Mouse (Mus musculus) telencephalon, adult 2 months (tissue): ENCODE data around the gene Cacna2d2.
"Not testable (repeated sequence)": the region's sequence is repeated elsewhere in the genome, so short reads cannot be mapped to it uniquely, and the experiment has no call there.

Source experiments
- DNase-seq: peaks from one replicate; pipeline ENCODE4 v3.0.0-alpha.2; 2011; ENCODE audit warnings: low read depth, low spot score

The Cacna2d2 gene

DNA sequence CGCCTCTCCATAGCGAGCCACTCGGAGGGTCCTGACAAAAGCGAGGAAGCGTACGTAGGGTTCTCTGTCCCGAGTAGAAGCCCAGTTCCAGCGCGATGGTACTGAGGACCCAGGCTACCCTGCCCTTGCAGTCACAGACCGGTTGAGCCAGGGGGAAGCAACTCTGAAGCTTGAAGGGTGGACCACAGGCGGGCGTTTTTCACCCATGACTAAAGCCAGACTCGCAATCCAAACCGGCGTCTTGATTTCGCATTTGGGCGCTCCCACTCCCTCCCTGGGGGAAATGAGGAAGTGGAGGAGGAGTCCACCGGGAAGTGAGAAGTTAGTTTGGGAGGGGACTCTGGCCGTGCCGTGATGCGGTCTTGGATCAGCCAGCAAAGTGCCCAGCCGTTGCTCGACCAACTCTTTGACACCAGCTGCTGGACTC is 155.6 kb downstream of the Cacna2d2 start:
- DNase-seq, result no peak

DNA sequence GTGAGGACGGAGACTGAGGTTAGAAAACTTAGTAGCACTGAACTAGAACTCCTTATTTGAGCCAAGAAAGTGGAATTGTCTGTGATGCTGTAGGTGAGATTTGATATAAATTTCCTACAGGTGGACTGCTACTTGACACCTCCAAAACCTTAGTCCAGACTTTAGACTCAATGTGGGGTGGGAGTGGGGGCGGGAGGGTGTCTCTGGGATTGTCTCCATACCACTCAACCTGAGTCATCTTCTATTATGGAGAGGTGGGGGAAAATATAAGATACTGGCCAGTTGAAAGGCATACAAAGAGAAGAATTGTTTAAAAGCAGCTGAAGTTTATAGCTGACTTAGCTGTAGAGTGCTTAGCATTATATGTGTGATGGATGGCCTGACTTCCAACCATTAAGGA is 156.3 kb downstream of the Cacna2d2 start:
- no peak for DNase-seq

DNA sequence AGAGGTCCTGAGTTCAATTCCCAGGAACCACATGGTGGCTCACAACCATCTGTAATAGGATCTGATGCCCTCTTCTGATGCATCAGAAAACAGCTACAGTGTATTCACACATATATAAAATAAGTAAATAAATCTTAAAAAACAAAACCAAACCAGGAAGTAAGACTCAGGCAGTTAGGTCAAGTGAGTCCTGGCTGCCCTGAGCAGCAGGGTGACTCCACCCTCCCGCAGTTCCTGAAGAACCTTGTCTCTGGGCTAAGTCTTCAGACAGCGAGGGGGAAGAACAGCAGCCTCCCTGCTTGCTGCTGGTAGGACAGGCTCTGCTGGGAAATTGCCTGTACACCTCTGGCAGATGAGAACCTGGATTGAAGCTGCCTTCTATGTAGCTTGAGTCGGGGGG is 156.9 kb downstream of the Cacna2d2 start:
- DNase-seq, result no peak

DNA sequence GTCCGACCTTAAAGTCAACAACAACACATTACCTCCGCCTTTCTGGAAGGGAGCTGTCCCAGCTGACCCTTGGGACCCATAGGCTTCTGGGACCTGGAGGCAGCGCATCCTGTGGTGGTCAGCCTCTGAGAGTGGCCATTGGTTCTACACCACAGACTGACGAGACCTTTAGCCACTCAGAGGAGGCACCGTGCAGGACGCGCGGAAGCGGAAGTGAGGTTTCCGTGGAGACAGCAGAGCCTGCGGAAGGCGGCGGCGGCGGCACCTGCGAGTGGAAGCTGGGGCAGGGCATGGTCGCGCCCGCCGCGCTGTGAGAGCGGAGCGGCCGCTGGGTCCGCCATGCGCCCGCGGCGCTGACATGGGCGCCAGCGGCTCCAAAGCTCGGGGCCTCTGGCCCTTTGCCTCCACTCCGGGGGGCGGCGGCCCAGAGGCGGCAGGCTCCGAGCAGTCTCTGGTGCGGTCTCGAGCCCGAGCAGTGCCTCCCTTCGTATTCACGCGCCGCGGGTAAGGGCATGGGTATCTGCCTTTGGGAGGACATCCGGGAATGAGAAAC is 163.7 kb downstream of the Cacna2d2 start, which contains the start of gene Tusc2:
Gene Tusc2 (plus strand): TSS at position 227 of the 553 bp plus-strand sequence.
- peak; percentile 97 for DNase-seq

DNA sequence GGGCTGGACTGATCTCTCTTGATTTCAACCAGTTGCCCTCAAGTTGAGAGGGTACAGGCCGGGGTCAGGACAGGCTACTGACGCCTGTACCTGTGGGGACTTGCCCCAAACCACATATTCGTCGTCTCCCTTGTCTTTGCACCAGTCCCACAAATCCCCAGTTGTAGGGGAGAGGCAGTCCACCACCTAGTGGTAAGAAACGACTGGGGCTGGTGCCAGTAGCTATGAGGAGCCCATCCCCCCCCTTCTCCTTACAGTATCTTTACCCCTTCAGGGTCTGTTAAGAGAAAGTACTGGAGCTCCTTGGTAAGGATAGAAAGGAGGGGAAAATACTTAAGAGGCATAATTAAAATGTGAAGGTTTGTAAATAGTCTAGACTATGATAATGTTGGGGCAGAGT is 166.1 kb downstream of the Cacna2d2 start:
- not testable (repeated sequence) for DNase-seq

DNA sequence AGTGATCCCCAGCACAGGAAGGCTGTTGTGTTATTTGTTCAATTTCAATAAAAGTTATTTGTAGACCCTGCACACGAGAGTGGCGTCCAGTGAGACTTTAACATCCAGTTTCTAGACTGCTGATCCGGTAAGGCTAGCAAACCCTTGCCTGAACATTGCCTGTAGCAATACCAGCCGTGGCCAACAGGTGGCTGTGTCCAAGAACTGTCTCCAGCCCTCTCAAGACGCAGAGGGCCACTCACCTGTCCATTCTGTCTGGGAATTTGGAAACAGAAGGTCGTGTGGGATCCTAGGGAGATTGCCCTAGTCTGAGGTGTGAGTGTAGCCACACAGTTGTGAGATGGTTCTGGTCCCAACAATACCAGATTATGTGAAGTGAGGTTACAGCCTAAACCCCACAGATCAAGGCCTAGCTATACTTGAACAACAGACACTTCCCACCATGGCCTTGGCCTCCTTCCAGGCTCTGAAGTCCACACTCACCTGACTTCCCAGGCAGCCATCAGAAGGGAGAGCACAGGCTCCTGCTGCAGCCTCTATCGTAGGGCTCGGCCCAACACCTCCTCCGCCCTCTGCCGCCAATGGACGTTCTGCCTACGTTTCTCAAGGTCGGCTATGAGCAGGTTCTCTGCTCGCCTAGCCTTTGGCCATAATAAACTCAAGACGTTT is 166.8 kb downstream of the Cacna2d2 start:
- no peak for DNase-seq

DNA sequence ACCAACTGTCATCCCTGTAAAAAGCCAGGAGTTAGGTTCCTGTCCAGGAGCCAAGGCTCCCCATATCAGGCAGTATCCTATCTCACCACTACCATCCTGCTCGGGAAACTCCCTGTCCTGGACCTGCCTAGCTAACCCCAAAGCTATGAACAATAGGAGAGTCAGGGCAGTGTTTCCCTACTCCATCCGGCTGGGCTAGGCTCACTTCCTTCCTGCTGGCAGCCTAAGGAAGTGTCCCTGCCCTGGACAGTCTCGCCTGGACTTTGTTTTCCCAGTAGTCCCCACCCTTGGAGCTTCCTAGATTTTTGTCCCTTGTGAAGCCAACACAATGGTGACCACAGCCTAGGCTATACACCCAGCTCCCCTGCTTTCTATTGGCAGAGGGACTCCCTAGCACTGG is 167.4 kb downstream of the Cacna2d2 start:
- DNase-seq, result no peak

DNA sequence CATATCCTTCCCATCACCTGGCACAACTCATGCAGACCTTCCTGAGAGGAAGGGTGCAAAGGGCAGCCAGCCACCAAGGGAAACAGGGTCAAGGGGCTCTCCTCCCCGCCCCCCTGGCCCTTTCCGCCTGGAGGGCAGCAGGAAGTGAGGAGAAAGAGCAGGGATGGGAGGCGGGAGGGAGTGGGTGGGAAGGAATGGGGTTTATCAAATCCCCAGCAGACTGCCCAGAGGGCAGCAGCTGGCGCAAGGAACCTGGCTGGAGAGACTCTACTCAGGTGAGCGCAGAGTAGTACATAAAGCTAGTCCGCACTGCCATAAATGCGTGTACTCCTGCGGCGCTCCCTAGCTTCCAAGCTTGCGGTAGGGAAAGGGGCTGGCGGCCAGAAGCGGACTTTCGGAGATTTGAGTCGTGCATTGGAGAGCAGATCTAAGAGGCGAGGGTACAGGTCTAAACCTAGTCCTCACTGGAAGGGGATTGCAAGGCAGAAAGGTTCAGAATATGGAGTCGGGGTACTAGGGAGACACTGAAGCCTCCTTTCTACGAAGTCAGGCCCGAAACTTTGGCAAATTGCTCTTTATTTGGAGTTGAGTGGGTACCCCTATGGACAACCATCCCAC is 168.4 kb downstream of the Cacna2d2 start, which contains the start of gene Hyal2:
Gene Hyal2 (plus strand): TSS at position 244 of the 618 bp plus-strand sequence.
- DNase-seq, result no peak

DNA sequence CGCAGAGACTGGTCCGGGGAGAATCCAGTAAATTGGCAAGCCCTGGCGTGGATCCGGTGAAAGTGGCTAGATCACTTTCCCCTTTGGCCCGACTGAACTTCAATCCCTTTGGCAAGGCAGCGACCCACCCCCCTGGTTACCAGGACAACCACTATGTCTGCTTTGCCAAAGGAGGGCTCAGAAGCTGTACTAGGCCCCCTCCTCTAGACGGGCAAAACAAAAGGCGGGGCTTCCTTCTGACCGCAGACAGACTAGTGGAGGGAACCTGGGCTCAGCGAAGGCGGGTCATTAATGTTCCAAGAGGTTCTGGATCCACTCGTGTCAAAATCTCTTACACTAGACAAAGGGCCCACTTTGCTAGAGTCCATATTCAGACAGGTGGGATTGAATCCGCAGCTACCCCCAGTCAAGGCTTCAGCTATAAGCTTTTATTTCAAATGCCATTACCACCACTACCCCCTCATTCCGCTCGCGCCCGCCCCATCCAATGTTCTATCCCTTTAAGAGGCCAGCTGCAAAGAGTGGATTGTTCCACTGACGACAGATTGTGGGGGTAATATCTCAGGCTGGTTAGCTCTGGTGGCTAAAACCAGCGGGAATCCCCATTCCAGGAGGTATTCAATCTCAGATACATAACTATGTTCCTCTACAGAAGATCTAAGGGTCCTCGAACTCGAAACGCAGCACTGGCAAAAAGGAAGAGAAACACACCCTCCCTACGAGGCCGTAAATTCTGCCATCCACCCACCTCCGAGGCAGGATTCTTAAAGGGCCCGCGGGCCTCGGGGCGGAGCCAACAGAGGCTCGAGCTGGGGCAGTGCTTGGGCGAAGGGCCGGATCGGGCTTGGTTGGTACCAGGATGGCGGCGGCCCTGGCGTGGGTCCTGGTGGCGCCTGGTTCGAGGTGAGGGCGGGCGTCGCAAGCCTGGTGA is 169.2 kb downstream of the Cacna2d2 start:
- peak; percentile 76 for DNase-seq

DNA sequence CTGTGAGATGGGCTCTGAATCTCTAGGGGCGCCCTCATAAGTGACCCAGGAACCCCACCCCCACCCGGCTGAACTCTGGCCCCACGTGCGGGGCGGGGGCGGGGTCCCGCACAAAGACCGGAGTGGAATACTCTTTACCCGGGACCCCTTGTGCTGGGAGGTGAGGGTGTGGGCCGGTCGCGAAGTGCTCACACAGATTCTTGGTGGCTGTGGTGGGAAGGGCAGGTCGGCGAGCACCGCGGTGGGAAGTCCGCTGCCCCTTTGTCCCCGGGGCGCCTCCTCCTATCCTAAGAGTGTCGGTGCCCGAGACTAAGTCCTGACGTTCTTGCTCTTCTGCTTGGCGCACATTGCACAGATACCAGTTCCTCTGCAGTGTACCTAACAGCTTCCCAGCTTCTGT is 169.9 kb downstream of the Cacna2d2 start:
- no peak for DNase-seq

DNA sequence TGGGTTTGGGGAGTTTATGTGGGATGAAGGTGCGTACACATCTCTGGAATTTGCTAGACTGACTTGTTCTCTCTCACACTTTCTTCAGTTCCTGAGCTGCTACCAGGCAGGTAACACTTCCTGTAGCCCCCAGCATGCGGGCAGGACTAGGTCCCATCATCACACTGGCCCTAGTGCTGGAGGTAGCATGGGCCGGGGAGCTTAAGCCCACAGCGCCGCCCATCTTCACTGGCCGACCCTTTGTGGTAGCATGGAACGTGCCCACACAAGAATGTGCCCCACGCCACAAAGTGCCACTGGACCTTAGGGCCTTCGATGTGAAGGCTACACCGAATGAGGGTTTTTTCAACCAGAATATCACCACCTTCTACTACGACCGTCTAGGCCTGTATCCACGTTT is 170.6 kb downstream of the Cacna2d2 start:
- no peak for DNase-seq

DNA sequence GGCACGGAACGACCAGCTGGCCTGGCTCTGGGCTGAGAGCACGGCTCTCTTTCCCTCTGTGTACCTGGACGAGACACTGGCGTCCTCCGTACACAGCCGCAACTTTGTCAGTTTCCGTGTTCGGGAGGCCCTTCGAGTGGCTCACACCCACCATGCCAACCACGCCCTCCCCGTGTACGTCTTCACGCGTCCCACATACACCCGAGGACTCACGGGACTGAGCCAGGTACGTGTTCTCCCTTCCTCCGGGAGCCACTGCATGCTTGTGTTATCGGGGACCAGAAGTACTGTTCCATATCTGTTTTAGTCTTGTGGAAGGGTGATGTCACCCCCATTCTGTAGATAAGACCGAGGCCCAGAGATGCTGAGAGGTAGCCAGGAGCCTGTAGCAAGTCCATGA is 171.4 kb downstream of the Cacna2d2 start:
- DNase-seq, result no peak

DNA sequence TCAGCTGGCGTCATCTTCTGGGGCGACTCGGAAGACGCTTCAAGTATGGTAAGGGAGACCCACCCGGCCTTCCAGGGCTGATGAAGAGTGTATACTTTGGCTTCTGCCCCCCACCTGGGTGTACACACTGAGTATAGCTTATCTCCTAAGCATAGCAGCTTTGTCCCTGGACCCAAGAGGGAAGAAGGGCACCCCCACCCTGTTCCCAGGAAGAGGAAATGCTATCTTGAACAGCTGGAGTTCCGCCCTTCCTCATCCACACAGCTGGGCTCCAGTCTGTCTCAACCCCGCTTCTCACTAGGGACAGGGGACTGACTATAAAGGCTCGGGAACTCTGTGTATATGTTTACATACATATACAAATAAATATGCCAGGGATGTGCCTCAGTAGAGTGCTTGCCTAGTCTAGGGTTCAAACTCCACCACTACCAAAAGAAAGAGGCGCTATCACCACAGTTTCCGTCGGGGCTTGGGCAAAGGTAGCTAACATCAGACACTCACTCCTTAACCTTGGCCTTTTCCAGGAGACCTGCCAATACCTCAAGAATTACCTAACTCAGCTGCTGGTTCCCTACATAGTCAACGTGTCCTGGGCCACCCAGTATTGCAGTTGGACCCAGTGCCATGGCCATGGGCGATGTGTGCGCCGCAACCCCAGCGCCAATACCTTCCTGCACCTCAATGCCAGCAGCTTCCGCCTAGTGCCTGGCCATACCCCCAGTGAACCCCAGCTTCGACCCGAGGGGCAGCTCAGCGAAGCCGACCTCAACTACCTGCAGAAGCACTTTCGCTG is 172.3 kb downstream of the Cacna2d2 start:
- no peak for DNase-seq

DNA sequence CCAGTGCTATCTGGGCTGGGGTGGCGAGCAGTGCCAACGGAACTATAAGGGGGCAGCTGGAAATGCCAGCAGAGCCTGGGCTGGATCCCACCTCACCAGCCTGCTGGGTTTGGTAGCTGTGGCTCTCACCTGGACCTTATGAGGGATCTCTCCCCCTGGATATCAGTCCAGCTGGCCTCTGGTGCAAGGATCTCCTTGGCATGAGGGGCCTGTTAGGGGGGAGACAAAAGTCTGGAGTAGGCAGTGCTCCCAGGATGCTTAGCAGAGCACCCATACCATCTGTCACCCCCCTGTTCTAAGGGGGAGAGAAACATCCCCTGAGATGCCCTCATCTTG is 172.9 kb downstream of the Cacna2d2 start:
- DNase-seq, result no peak

DNA sequence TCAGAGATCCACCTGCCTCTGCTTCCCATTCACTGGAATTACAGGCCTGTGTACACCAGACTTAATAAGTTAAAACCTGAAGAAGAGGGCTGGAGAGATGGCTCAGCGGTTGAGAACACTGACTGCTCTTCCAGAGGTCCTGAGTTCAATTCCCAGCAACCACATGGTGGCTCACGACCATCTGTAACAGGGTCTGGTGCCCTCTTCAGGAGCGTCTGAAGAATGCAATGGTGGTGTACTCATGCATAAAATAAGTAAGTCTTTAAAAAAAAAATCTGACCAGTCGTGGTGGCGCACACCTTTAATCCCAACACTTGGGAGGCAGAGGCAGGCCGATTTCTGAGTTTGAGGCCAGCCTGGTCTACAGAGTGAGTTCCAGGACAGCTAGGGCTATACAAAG is 174.4 kb downstream of the Cacna2d2 start:
- not testable (repeated sequence) for DNase-seq

DNA sequence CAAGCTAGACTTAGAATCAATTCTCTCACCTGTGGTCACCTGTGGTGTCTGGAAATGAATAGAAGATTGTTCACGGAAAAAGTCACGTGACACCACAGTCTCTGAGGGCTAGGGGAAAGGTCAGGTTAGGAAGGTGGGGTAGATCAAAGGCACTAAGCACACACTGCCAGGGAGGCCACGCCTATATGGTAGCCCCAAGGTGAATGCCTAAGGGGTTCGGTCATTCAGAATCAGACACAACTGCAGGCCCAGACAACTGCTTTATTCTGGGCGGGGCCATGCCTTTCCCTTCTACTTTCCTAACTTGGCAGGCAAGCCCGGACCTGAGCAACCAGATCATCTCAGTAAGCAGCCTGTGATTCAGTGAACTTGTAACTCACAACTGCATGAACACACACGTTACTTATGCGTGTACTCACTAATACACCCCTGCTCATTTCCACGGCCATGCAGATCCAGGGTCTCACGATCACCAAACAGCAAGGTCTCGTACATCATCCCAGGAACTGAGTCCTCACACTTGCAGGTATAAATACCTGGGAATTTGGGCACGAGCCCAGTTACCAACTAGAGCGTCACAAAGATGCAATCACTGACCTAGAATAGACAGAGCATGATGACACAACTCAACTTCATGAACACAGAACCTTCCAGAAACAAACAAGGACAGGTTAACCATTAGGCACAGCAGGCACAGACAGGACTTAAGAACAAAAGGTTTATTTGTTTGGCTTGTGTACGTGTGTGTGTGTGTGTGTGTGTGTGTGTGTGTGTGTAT is 176.4 kb downstream of the Cacna2d2 start:
- DNase-seq, result no peak

DNA sequence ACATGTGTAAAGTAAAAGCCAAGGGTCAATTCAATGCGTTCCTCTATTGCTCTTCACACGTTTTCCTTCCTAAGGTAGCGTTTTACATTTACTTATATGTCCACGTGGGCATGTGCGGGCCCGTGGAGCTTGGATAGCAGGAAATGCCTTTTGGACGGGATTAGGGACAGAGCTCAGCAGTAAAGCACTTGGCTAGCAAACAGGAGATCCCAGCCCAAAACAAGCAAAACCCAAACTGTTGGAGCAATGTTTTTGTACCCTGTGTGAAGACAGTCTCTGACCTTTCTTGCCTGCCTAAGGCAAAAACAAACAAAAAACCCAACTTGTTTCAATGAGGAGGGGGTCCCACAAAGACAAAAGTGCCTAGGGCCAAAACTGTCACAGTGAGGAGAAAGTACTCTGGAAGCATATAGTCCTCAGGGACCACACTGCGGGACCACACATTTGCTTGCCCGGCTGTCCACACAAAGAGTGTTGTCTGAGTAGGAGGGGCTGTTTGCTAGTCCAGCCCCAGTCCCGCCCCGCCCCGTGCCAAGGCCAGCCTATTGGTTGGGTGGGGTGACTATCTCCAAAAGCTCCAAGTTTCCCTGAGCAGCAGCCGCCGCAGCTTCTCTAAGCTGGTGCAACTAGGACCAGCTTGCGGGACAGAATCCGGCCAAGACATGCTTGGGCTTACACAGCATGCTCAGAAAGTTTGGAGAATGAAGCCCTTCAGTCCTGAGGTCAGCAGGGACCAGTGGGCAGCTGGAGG is 177.1 kb downstream of the Cacna2d2 start, which contains the start of gene Hyal1:
Gene Hyal1 (plus strand): TSS at position 571 of the 751 bp plus-strand sequence.
- DNase-seq, result no peak

DNA sequence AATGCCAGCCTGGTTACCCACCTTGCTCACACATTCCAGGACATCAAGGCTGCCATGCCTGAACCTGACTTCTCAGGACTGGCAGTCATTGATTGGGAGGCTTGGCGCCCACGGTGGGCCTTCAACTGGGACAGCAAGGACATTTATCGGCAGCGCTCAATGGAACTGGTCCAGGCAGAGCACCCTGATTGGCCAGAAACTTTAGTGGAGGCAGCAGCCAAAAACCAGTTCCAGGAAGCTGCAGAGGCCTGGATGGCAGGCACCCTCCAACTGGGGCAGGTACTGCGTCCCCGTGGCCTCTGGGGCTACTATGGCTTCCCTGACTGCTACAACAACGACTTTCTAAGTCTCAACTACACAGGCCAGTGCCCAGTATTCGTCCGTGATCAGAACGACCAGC is 178.5 kb downstream of the Cacna2d2 start:
- no peak for DNase-seq

DNA sequence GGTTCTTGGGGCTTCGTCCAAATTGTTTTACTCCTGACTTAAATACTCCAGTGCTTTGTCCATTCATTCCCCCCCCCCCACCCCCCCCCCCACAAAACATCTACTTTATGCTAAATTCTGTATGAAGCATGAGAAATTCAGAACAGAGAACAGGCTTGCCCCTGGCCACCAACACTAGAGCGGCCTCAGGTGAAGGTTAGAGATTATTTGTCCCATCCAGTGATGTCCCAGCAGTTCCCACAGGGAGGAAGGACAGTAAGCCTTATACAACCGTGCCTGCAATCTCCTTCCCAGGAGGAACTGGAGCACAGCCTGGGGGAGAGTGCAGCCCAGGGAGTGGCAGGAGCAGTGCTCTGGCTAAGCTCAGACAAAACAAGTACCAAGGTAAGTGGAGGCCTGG is 179.2 kb downstream of the Cacna2d2 start, which contains the start of gene Naa80:
Gene Naa80 (plus strand): TSS at position 301 of the 400 bp plus-strand sequence.
- no peak for DNase-seq
